Mouse (Mus musculus) embryonic facial prominence, embryonic 14.5 days (tissue): ENCODE measurements around the gene Washc4. TPM values are rescaled to one million over a fixed set of nuclear protein-coding genes. Genes with fewer than 3 reads are reported as not detected.

Source experiments
- ATAC-seq: fragments of 200-750 bp; cut with Nextera tagmentation; 2 replicates; pipeline ENCODE4 v1.8.0; 2017; ENCODE audit warnings: low read depth, moderate number of reproducible peaks, moderate TSS enrichment
- DNase-seq: peaks from one replicate; pipeline ENCODE4 v3.0.0-alpha.2; 2015; ENCODE audit warnings: low spot score
- H3K27ac ChIP-seq: fragments of 300-500 bp; sonication (generic); replicated peaks from 2 replicates; pipeline ENCODE4 v1.5.1; 2014; ENCODE audit warnings: low read depth, mild to moderate bottlenecking, low read length, moderate library complexity
- H3K27me3 ChIP-seq: fragments of 300-500 bp; sonication (generic); replicated peaks from 2 replicates; pipeline ENCODE4 v1.6.1; 2014; ENCODE audit warnings: low read length; ENCODE audit not compliant: control insufficient read depth, insufficient read depth
- H3K36me3 ChIP-seq: fragments of 300-500 bp; sonication (generic); 2 replicates; pipeline ENCODE4 v1.6.1; 2014; ENCODE audit warnings: low read length, mixed read lengths; ENCODE audit not compliant: control insufficient read depth, insufficient read depth
- H3K4me1 ChIP-seq: fragments of 300-500 bp; sonication (generic); 2 replicates; pipeline ENCODE4 v1.6.1; 2014; ENCODE audit warnings: antibody characterized with exemption, low read length; ENCODE audit not compliant: control insufficient read depth, insufficient read depth
- H3K4me2 ChIP-seq: fragments of 300-500 bp; sonication (generic); 2 replicates; pipeline ENCODE4 v1.6.1; 2014; ENCODE audit warnings: low read depth, mild to moderate bottlenecking, low read length, moderate library complexity, mixed read lengths
- H3K4me3 ChIP-seq: fragments of 300-500 bp; sonication (generic); 2 replicates; pipeline ENCODE4 v1.5.1; 2014; ENCODE audit warnings: low read depth, mild to moderate bottlenecking, low read length
- H3K9ac ChIP-seq: fragments of 300-500 bp; sonication (generic); 2 replicates; pipeline ENCODE4 v1.6.1; 2014; ENCODE audit warnings: low read depth, mild to moderate bottlenecking, low read length, moderate library complexity, mixed read lengths
- H3K9me3 ChIP-seq: fragments of 300-500 bp; sonication (generic); 2 replicates; pipeline ENCODE4 v1.6.1; 2016; ENCODE audit warnings: low read length; ENCODE audit not compliant: control insufficient read depth
- WGBS: fragments of 180-500 bp; shearing (Covaris S2); extraction: QIAGEN DNeasy Blood & Tissue Kit; methylation state at CpG from one replicate; pipeline ENCODE4 v1.1.7; 2014; 5-methylcytosine and 5-hydroxymethylcytosine counted together
- polyA plus RNA-seq: library from polyadenylated mRNA; unstranded; fragments of >200 nt; fragmentation: Nextera tagmentation; extraction: Ambion mirVana; gene quantifications from 2 replicates; pipeline ENCODE4 v1.2.1, GENCODE M21; 2014

Washc4 gene
- polyA plus RNA-seq, 1 experiment from 2014 or later: 41.4 TPM

DNA sequence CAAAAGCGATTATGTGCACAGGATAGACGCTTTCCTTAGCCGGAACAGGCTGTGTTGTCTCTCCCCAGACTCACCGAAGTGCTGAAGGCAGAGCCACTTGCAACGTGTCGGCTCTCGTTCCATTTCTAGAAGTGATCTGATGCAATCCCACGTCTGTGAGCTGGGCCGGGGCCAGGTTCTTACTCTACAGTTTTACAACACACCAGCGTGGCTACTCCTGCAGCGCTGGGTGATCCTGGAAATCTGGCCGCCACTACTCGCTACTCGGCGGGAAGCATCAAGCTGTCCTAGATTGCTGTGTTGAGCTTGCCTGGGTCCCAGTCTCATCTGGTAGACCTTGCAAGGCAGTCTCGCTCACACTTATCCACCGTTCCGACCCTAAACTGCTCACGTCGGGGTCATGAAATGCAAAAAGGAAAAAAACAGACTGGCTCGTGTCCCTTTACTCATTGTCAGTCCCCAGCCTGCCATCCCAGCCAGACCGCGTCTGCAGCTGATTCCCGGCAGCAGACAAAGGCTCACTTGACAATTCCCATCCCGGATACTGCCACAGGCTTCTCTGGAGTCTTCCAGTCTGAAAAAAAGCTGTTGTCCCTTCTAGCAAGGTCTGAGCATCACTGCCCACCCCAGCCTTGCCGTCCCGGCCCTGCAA, 10.2 kb upstream of the Washc4 start:
- Histone ChIP-seq H3K9me3 (no peaks in the 10 kb centered on the region), H3K4me1 (0 out of 2 replicates have a peak, but pooled peaks cover 4% of the 10 kb centered on the region), H3K9ac (peak overlapping the region; percentile 67), H3K4me2 (peak overlapping the region; percentile 98), H3K4me3 (peak overlapping the region; percentile 50), H3K36me3 (no peaks in the 10 kb centered on the region), H3K27me3 (no peaks in the 10 kb centered on the region; the same call in 1 of the 2 replicates), H3K27ac (no peak overlapping the region)
- 3% methylated on average over 27 of the region's 27 CpGs for WGBS
- ATAC-seq (peak; percentile 50), DNase-seq (peak; percentile 77)

DNA sequence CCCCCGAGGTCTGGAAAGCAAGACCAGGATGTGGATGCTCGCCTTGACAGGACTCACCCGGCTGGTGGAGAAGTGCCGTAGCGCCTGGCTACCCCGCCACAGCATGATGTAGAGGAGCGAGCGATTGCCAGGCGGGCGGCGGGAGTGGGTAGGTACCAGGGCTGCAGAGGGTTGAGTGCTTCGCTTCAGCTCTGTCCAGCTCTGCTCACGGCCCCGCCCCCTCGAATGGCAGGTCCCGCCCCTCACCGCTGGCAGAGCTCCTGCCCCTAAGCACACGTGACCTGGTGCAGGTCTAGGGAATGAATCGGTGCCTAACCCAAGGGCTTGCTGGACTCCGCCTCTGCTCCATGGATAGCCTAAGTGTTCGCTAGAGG, 9.7 kb upstream of the Washc4 start, which contains the start of gene Aldh1l2:
Aldh1l2 (minus strand) TSS at position 231 of the 374 bp plus-strand sequence.
- Histone ChIP-seq H3K4me3 (peak within 1 kb of the TSS; percentile 50), H3K27me3 (no peaks in the 10 kb centered on the region; the same call in 1 of the 2 replicates), H3K9ac (peak within 1 kb of the TSS; percentile 67), H3K4me2 (peak within 1 kb of the TSS; percentile 98), H3K36me3 (no peaks in the 10 kb centered on the region), H3K4me1 (0 out of 2 replicates have a peak, but pooled peaks cover 4% of the 10 kb centered on the region), H3K27ac (no peak within 1 kb of the TSS), H3K9me3 (no peaks in the 10 kb centered on the region)
- ATAC-seq (peak; percentile 95), DNase-seq (peak; percentile 86)
- 1% methylated on average over 14 of the region's 21 CpGs for whole genome bisulfite sequencing

DNA sequence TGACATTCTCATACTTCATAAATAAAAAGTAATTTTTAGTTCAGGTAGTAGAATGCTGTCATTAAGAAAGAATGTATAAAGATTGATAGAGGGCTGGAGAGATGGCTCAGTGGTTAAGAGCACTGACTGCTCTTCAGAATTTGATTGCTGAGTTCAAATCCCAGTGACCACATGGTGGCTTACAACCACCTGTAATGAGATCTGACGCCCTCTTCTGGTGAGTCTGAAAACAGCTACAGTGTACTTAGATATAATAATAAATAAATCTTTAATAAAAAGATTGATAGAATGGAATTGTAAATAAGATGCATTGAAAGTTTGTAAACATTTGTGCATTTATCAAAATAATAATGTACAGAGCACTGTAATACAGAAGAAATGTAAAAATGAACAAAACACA, 7.1 kb upstream of the Washc4 start:
- no peak for ATAC-seq
- no peak for DNase-seq
- WGBS: 5% methylated on average over 1 of the region's 1 CpGs
- Histone ChIP-seq H3K9ac (no peak overlapping the region), H3K9me3 (no peaks in the 10 kb centered on the region), H3K27ac (no peak overlapping the region), H3K4me2 (no peak overlapping the region), H3K27me3 (no peaks in the 10 kb centered on the region; the same call in 1 of the 2 replicates), H3K4me3 (no peak overlapping the region), H3K36me3 (no peaks in the 10 kb centered on the region), H3K4me1 (0 out of 2 replicates have a peak, but pooled peaks cover 4% of the 10 kb centered on the region)

DNA sequence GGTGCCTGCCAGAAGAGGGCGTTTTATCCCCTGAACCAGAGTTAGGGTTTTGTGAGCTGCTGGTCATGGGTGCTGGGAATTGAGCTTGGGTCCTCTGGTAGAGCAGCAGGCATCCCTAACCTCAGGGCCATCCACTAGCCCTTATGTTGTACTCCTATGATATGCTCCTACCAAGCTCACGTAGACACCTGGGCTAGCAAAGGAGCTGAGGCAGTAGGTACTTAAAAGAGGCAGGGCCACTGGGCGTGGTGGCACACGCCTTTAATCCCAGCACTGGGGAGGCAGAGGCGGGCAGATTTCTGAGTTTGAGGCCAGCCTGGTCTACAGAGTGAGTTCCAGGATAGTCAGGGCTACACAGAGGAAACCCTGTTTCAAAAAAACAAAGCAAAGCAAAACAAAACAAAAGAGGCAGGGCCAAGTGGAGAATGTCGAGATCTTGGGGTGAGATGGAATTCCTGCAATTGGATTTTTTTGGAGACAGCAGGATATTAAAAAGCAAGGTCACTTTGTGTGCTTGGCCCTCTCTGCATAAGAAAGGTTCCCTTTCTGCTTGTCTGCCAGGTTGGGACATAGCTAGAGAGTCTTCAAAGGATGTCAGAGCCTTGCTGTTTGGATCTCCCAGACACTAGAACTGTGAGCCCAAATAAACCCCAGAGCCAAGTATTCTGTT, 4.1 kb upstream of the Washc4 start:
- Histone ChIP-seq H3K9ac (no peak overlapping the region), H3K27me3 (no peaks in the 10 kb centered on the region; the same call in 1 of the 2 replicates), H3K36me3 (no peaks in the 10 kb centered on the region), H3K4me3 (no peak overlapping the region), H3K9me3 (no peaks in the 10 kb centered on the region), H3K27ac (no peak overlapping the region), H3K4me1 (no peaks in the 10 kb centered on the region), H3K4me2 (no peak overlapping the region)
- no peak for ATAC-seq
- no peak for DNase-seq
- WGBS: 76% methylated on average over 6 of the region's 6 CpGs

DNA sequence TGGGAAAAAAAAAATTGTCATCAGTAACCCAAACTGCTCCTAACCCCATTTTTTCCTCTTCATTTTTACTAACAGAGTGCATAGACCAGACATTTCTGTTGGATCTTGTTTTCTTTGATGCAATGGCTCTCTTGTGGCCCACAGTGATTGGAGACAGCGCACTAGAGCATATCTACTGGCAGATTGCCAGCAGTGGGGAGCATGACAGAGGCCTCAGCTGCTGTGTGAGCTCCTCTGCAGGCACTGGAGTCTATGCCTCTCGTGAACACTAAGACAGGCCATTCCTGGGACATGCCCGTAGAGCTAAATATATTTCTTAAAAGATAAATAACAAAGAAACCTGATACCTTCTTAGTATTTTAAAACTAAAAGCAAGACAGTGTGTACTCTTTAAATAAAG, 3.5 kb upstream of the Washc4 start:
- DNase-seq: peak; percentile 81
- H3K27me3 ChIP-seq: no peaks in the 10 kb centered on the region; the same call in 1 of the 2 replicates
- WGBS: 28% methylated on average over 3 of the region's 3 CpGs
- no peak overlapping the region for H3K9ac ChIP-seq
- no peak for ATAC-seq
- H3K36me3 ChIP-seq: no peaks in the 10 kb centered on the region
- no peak overlapping the region for H3K4me2 ChIP-seq
- H3K4me3 ChIP-seq: no peak overlapping the region
- no peaks in the 10 kb centered on the region for H3K9me3 ChIP-seq
- peaks cover 6% of the 10 kb centered on the region for H3K4me1 ChIP-seq
- H3K27ac ChIP-seq: no peak overlapping the region

DNA sequence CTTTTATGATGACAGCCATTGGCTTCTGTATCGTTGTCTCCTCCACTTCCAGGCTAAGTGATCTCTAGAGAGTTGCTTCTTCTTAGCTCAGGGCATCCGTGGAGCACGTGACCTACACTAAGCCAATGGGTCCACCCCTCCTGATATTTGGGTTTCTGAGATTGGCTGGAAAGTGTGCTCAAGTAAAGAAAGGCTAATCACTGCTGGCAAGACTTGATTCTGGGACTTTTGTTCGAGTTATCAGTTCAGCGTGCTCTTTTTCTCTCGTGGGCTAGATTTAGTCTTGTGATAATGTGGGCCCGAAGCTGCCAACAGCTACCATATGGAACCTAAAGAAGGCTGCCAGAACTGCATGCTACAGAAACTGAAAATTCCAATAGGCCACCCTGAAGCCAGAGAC, 1.3 kb upstream of the Washc4 start:
- 79% methylated on average over 7 of the region's 7 CpGs for WGBS
- Histone ChIP-seq H3K9me3 (no peaks in the 10 kb centered on the region), H3K36me3 (no peaks in the 10 kb centered on the region), H3K4me3 (no peak overlapping the region), H3K9ac (no peak overlapping the region), H3K4me2 (no peak overlapping the region), H3K27me3 (no peaks in the 10 kb centered on the region), H3K4me1 (peaks cover 10% of the 10 kb centered on the region), H3K27ac (no peak overlapping the region)
- ATAC-seq (no peak), DNase-seq (peak; percentile 14)

DNA sequence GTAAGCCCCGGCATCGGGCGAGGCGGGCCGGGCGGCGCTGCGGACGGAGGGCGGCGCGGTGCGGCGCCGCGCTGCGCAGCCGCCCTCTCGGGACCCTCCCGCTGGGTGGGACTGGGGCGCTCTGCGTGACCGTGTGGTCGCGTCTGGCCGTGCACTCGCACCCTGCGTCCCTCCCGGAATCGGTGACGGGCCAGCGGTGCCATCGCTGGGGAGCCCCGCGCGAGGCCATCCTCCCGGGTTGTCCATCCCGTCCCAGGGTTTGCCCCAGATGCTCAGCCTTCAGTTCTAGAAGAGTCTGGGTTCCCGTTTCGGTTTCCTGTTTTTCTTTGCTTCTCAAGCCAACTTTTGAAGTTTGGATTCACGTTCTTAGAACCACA, 539 bp downstream of the Washc4 start:
- H3K27ac ChIP-seq: peak overlapping the region; percentile 84
- peaks cover 11% of the 10 kb centered on the region for H3K36me3 ChIP-seq
- peak overlapping the region; percentile 92 for H3K9ac ChIP-seq
- H3K9me3 ChIP-seq: no peaks in the 10 kb centered on the region
- 0% methylated on average over 11 of the region's 41 CpGs for WGBS
- peak overlapping the region; percentile 87 for H3K4me3 ChIP-seq
- no peaks in the 10 kb centered on the region for H3K27me3 ChIP-seq
- DNase-seq (peak; percentile 51), ATAC-seq (peak; percentile 92)
- H3K4me2 ChIP-seq: peak overlapping the region; percentile 71
- H3K4me1 ChIP-seq: peaks cover 10% of the 10 kb centered on the region

DNA sequence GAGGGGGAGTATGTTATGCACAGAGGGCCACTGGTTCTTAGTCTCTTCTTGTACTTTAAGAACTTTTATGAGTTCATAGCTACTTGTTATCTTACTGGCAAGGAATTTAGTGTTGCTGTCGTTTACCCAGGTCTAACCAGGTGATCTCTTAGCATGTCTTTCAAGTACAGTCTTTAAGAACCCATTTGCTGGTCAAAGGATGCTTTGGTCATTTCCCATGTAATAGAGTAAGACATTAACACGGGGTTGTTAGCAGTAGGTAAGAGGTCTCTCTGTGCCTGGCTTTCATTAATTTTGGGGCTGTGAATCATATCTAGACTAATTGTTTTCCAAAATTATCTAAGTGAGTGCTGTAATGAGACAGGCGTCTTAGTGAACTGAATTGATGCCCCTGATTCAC, 1.8 kb downstream of the Washc4 start:
- Histone ChIP-seq H3K4me3 (no peak overlapping the region), H3K4me2 (peak overlapping the region; percentile 71)

More for the DNA sequence above, 1.8 kb downstream of the Washc4 start:
- Histone ChIP-seq H3K27ac (no peak overlapping the region), H3K36me3 (peaks cover 20% of the 10 kb centered on the region), H3K9me3 (no peaks in the 10 kb centered on the region), H3K9ac (no peak overlapping the region), H3K27me3 (no peaks in the 10 kb centered on the region), H3K4me1 (peaks cover 10% of the 10 kb centered on the region)
- WGBS: 60% methylated on average over 3 of the region's 3 CpGs
- DNase-seq: no peak
- no peak for ATAC-seq
